Mouse (Mus musculus) hematopoietic stem cell, adult 5-6 weeks (primary cell): ENCODE measurements around the gene Emc9. TPM values are rescaled to one million over a fixed set of nuclear protein-coding genes. Genes with fewer than 3 reads are reported as not detected.

Source experiments
- ATAC-seq, 2 experiments: fragments of 125-278 bp in 1 of 2; replicated peaks in 1 of 2; 2 replicates each; pipeline ENCODE4 v1.8.0; 2016 to 2017; ENCODE audit warnings: inconsistent platforms in 2 of 2, mild to moderate bottlenecking in 2 of 2, moderate number of reproducible peaks in 2 of 2, low read depth in 1 of 2, moderate TSS enrichment in 1 of 2; ENCODE audit not compliant: low FRiP score in 2 of 2, poor library complexity in 2 of 2, severe bottlenecking in 2 of 2, insufficient read depth in 1 of 2, low TSS enrichment in 1 of 2
- total RNA-seq: library from RNA; stranded (forward); fragments of 172-1452, 232-1000 nt; gene quantifications from 2 replicates; pipeline ENCODE4 v1.2.3, GENCODE M21; 2017

Gene Emc9
- 8.5 and 8.9 TPM in 2 replicates for total RNA-seq

DNA sequence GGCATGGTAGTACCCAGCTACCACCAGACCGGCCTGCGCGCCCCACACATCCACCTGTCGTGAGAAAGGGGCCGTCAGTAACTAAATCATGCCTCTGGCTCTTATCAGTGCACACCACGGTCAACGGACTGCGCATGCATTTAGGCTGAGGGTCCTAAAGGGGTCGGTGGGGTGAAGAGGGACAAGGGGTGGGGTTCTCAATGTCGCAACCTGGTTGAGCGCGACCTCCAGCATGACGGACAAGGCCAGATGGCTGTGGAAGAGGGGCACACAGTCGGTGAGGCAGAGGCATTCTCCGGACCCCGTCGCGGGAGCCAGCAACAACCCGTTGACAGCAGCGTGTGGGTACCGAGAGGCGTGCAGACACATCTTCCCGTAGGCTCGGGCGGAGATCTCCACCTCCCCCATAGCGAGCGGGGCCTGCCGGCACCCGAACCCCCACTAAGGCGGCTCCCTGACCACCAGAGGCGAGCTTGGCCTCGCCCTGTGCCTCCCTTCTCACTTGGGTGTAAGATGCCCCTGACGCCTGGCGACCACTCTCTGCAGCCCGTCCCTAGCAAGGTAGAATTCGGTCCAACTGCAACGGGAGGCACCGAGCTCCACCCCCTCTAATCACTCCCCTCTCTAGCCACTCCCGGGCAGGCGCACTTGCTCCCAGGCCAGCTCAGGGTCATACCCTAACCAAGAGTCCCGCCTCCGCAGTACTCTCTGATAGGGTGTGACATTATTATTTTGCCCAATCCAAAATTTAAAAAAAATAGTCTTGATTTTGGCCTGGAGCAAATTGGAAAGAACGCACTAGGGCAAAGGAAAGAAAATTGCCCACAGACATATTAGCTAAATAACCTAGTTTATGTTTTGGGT lies at the start of gene Emc9:
Emc9 (minus strand) TSS at position 601 of the 864 bp plus-strand sequence.
- peak; percentile 89 for ATAC-seq

DNA sequence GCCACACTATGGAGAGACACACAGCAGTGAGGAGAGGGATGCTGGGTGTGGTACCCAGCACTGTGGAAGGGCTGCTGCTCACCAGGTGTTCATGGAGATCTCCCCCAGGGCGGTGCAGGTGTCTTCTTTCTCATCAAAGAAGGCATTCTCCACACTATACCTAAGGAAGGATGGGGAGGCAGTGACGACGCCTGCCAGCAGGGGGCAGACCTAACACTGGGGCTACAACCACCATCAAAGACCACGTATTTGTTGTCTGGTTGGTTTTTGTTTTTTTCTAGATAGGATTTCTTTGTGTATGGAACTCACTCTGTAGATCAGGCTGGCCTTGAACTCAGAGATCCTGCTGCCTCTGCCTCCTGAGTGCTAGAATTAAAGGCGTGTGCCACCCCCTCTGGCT lies 44.2 kb upstream of the Emc9 start:
- ATAC-seq = peak; percentile 65 to 74; a peak in 2 of 4 replicates

DNA sequence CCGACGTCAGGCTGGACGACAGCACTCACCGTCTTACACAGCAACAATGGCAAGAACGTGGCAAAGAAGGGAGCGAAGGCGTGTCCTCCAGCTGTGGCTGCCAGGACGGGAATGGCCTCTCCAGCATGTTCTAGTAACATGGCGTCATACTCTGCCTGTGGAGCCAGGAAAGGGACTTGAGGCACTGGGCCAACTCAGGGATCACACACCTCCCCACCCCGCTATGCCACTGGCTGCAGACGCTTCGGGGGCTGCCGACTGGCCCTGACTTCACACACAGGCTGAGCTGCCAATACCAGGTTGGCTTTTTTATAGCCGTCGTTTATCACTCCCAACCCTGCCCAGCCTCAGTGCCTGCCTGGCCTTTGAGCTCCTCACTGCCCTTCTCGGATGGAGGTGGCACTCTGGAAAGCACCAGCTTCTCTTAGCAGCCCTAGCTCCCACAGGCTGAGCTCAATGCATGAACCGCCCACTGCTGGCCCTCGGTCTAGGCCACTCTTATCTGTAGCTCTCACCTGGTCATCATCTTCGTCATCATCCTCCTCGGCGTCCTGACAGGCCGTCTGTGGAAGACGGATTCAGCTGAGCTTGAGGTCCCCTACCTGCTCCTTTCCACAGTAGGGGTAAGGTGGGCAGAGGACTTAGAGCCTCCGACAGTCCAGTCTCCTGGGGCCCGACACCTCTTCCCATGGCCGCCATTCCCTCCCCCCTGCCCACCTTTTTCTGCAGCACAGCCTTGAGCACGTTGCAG lies 43.1 kb upstream of the Emc9 start:
- ATAC-seq = no peak

DNA sequence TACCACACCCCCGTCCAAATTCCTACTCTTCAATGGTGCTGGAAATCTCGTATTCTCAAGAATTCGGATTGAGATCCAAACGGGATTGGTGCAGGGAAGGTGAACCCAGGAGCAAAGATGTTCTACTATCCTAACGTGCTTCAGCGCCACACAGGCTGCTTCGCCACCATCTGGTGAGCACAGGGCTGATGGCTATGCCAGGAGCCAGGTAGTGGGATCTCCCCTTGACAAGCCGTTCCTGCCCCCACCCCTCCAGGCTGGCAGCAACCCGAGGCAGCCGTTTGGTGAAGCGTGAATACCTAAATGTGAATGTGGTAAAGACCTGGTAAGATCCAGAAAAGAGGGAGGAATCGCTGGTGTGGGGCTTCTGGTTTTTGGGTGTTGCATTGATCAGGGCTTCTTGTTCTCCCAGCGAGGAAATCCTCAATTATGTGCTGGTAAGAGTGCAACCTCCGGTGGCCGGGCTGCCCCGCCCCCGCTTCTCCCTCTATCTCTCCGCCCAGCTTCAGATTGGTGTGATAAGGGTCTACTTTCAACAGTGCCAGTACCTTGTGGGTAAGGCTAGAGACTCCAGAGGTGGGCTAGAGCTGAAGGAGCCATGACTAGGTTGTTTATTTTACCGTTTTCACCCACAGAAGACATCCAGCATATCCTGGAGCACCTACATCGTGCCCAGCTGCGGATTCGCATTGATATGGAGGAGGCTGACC lies 33.5 kb upstream of the Emc9 start:
- peak; percentile 49 to 63 for ATAC-seq

DNA sequence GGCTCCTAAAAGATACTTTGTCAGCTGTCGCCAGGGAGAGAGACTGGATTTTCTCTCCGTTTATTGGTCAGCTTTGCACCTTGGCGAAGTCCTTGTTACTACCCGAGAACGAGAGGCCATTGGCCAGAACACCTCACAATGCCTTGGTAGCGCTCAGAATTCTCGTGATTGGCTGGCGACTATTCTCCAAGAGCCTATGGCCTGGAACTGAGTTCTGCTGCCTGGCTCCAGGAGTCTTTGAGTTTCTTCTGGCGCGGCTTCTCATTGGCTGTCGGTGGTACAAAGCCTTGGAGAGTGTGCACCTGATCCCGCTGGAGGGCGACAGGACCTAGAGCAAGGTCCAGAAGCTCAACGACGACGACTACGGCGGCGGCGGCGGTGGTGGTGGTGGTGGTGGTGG lies 32.7 kb upstream of the Emc9 start, which contains the start of gene Rec8:
Rec8 (plus strand) TSS at position 216 of the 400 bp plus-strand sequence.
- ATAC-seq = peak; percentile 85 to 88

DNA sequence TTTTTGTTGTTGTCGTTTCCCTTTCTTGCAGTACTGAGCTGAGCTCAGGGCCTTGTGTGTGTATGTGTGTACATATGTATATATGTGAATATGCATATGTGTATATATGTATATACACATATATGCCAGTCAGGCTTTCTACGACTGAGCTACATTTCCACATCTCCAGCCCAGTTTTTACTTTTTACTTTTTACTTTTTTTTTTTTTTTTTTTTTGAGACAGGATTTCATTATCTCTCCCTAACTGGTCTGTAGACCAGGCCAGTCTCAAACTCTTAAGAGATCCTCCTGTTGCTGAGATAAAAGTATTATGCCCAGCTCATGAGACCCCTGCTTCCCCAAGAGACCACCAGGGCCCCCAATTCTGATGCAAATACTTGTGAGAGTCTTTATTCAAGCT lies 31.7 kb upstream of the Emc9 start:
- ATAC-seq = no peak

DNA sequence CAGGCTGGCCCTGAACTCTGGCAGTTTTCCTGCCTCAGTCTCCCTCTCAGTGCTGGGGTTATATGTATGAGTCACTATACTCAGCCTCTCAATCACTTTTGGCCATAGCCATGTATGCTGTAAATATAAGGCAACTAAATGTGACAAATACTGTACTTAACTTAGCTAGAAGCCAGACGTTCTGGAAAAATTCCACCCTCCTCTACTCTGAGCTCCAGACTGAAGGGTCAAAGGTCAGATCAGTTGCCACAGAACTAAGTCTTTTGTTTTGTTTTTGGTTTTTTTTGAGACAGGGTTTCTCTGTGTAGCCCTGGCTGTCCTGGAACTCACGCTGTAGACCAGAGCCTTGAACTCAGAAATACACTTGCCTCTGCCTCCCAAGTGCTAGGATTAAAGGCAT lies 30.8 kb upstream of the Emc9 start:
- no peak for ATAC-seq

DNA sequence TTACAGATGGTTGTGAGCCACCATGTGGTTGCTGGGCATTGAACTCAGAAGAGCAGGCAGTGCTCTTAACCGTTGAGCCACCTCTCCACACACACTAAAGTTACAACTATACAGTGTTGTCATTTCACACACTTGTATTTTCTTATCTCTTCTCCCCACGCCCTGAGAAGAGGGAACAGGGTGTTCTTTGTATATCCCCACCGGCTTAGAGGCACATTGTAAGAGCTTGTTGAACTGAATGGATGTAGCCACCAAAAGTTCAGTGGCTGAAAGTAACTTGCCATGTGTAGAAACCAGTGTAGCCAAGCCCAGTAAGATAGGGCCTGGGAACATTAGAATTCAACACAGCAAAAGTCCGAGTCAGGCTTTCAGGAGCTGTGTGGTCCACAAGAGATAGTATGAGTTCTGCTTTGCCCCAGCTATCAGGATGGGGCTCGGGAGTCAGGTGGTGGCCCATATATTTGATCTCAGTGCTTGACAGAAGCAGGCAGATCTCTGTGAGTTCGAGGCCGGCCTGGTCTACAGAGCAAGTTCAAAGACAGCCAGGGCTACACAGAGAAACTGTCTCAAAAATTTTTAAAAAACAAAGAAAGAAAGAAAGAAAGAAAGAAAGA lies 29.6 kb upstream of the Emc9 start:
- ATAC-seq = no peak

DNA sequence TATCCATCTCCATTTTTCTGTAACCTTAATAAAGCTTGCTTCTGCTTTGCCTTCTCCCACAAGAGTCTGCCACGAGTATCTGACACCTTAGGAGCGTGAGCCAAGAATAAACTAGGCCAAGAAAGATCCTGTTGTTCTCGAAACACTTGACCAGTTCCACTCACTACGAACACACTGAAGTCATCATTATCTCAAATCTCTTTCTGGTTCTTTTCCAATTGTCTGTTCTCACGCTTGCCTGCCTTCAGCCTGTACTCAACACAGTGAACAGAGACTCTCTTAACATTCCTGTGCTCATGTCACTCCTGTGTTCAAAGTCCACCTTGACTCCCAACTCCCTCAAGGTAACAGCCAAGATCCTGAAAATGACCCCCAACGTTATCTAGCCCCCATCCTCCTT lies 28.2 kb upstream of the Emc9 start:
- no peak for ATAC-seq

DNA sequence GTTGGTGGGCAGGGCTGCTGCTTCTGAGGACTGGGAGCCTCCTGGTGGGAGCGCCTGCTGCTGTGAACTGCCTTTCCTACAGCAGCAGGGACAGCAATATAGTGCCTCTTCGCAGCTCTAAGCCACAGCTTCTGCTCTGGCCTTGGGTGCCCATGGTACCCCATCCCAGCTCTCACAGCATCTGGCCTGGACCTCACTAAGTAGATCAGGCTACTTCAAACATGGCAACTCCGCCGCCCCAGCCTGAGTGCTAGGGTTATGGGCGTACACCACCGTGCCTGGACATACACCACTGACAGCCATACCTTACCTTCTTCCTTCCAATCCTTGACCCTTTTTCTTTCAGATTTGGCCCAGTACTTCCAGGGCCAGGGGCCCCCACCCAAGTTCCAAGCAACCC lies 23.2 kb upstream of the Emc9 start:
- no peak for ATAC-seq

DNA sequence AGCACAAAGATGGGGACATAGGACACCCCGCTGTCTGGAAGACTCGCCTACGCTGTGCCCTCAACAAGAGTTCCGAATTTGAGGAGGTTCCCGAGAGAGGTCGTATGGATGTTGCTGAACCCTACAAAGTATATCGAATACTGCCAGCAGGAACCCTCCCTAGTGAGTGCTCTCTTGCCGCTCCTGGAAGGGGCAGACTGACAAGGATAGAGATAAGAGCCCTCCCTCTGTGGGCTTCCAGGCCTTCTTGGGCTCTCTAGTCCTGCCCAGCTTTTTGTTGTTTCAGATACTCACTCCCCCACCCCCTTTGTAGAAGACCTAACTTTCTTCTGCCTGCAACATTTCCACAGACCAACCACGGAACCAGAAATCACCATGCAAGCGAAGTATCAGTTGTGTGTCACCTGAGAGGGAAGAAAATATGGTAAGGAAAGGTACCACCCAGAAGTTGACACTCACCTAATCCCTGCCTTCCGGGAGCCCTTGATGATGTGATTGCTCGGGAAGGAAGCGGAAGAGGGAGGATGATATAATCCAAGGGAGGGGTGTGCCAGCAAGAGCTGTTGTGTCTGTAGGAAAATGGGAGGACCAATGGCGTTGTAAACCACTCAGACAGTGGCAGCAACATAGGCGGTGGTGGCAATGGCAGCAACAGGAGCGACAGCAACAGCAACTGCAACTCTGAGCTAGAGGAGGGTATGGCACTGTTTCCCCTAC lies 20.8 kb upstream of the Emc9 start:
- no peak for ATAC-seq

DNA sequence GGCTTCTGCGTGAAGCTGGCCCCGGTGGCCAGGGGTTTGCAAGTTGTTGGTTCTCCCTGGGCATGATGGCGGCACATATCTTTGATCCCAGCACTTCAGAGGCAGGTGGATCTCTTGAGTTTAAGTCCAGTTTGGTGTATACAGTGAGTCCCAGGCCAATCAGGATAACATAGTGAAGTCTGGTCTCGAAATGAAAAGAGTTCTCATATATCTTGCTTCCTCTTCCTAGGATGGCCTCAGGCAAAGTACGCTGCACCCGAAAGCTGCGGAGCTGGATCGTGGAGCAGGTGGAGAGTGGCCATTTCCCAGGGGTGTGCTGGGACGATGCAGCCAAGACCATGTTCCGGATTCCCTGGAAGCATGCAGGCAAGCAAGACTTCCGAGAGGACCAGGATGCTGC lies 19.7 kb upstream of the Emc9 start:
- no peak for ATAC-seq

DNA sequence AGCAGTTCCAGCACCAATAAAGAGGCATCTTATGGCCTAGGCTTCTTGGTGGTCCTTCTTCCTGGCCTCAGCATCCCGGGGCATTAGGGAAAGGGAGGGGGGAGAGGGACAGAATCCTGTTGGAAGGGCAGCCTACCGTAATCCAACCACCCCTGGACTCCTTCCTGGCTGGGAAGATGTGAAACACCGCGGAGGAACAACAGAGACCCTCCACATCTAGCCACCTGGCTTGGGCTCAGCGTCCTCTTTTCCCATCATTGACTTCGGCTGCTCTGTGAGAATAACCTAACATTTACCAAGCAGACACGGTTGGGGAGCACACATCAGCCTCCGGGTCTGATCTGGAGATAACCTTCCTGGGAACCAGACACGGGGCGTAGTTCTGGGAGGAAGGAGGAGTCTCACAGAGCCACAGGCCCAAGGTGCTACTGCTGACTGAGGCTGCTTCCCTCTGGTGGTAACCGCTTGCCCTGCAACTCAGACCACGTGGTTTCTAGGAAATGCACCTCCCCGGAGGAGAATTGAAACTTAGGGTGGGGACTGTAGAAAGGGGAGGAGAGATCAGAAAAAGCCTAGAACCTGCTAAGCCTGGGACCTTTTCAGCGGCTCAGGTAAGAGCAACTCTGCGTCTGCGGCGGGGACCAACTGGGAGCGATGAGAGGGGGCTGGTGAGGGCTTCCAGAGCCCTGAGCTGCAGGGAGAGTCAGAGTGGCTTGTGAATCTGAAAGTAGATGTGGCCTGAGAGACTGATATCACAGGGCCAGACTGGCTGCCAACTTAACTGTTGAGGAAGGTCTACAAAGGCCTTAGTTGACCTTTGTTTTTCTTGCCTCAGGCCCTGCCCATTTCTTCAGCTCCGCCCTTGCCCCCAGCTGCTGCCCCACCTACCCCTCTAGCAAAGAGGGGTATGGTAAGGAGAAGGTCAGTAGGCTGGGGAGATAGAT lies 18.8 kb upstream of the Emc9 start:
- ATAC-seq = peak; percentile 95

DNA sequence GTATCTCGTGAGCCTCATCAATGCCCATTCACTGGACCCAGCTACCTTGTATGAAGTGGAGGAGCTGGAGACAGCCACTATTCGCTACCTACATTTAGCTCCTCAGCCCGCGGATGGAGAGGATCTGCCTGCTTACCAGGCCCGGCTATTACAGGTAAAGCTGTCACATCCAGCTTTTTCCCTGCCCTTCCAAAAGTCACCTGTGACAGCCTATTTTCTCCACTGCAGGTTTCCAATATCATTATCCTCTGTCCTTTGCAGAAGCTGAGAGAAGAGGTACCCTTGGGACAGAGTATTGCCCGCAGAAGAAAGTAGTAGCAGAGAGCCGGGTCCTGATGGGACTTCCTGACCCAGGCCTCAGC lies 18.1 kb upstream of the Emc9 start, which contains the start of gene Irf9:
Irf9 (plus strand) TSS at position 301 of the 362 bp plus-strand sequence.
- ATAC-seq = peak in 1 of 2 experiments; percentile 2; a peak in 1 of 4 replicates

DNA sequence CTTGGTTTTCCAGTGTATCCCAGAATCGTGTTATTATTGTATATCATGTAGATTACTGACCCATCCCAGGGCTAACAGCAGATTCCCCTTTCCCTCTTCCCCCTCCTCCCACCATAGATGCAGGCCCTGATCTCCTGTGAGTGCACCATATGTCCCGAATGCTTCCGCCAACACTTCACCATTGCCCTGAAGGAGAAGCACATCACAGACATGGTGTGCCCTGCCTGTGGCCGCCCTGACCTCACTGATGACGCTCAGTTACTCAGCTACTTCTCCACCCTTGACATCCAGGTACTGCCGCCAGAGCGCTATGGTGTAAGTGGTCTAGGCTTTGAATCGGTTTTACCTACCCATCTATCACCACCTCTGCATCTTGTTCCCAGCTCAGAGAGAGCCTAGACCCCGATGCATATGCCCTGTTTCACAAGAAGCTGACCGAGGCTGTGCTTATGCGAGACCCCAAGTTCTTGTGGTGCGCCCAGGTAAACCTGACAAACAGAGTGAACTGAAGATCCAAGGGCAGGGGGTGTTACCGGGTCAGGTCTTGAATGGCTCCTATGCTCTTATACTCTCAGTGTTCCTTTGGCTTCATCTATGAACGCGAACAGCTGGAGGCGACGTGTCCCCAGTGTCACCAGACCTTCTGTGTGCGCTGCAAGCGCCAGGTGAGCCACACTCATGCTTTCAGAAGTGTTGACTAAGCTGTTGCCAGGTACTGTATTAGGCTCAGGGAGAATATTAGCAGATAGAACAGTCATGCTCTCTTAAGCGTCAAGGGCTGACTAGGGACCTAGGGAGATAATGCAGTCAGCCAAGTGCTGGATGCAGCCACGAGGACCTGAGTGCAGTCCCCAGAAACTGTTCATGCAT lies 13.7 kb upstream of the Emc9 start:
- no peak for ATAC-seq
